Mouse (Mus musculus) C2C12 (cell line): ENCODE results near the gene Pde6g. TPM values are rescaled to one million over a fixed set of nuclear protein-coding genes. Genes with fewer than 3 reads are reported as not detected.

Experiments
- H3K27me3 ChIP-seq: one replicate; pipeline ENCODE4 v1.6.1; 2011; ENCODE audit not compliant: control insufficient read depth, insufficient read depth, insufficient read length
- H3K36me3 ChIP-seq: one replicate; pipeline ENCODE4 v1.6.1; 2011; ENCODE audit not compliant: control insufficient read depth, insufficient read depth
- H3K4me3 ChIP-seq: one replicate; pipeline ENCODE4 v1.5.1; 2011; ENCODE audit warnings: mild to moderate bottlenecking, control low read depth; ENCODE audit not compliant: poor library complexity, insufficient read depth, severe bottlenecking
- H3K79me2 ChIP-seq: one replicate; pipeline ENCODE4 v1.6.1; 2011; ENCODE audit not compliant: control insufficient read depth, insufficient read depth
- H3K79me3 ChIP-seq: one replicate; pipeline ENCODE4 v1.6.1; 2011; ENCODE audit warnings: low read depth, control low read depth
- H3ac ChIP-seq: one replicate; pipeline ENCODE3; 2011; ENCODE audit warnings: low read depth; ENCODE audit not compliant: control insufficient read depth, insufficient read length
- CEBPB ChIP-seq: IDR thresholded peaks from one replicate; pipeline ENCODE4 v1.6.1; 2011; ENCODE audit warnings: low read depth, mild to moderate bottlenecking, control low read depth, moderate library complexity
- CTCF ChIP-seq: IDR thresholded peaks from one replicate; pipeline ENCODE4 v1.5.1; 2011; ENCODE audit not compliant: control insufficient read depth, insufficient read depth, insufficient read length
- FOSL1 ChIP-seq: IDR thresholded peaks from one replicate; pipeline ENCODE4 v1.8.0; 2011; ENCODE audit warnings: mild to moderate bottlenecking, low read length; ENCODE audit not compliant: poor library complexity, insufficient read depth, severe bottlenecking
- MAX ChIP-seq: IDR thresholded peaks from one replicate; pipeline ENCODE4 v1.6.1; 2011; ENCODE audit warnings: mild to moderate bottlenecking, control low read depth
- MYOD1 ChIP-seq: IDR thresholded peaks from one replicate; pipeline ENCODE4 v1.6.1; 2011; ENCODE audit warnings: low read depth; ENCODE audit not compliant: control insufficient read depth, insufficient read length
- MYOG ChIP-seq: IDR thresholded peaks from one replicate; pipeline ENCODE4 v1.6.1; 2011; ENCODE audit not compliant: control insufficient read depth, insufficient read length; ENCODE audit errors: extremely low read depth
- USF1 ChIP-seq: IDR thresholded peaks from one replicate; pipeline ENCODE4 v1.6.1; 2011; ENCODE audit warnings: low read depth, mild to moderate bottlenecking, control low read depth, moderate library complexity
- polyA plus RNA-seq: library from polyadenylated mRNA; unstranded; fragments of >200 nt; fragmentation: generic; extraction: Trizol; gene quantifications from one replicate; pipeline ENCODE4 v1.2.1, GENCODE M21; 2012; ENCODE audit warnings: missing spikeins

The Pde6g gene
- polyA plus RNA-seq, 1 experiment, result 0.13 TPM

GRCm38 (mm10) chr11:120492024-120492877 is 39.0 kb upstream of the Pde6g start:
- TF ChIP-seq MYOG (no peak), CEBPB (no peak), MAX (no peak), MYOD1 (no peak), USF1 (peak; percentile 79), FOSL1 (no peak), CTCF (no peak)
- Histone ChIP-seq H3ac (peak overlapping the region; percentile 84), H3K79me3 (peaks cover 14% of the 10 kb centered on the region), H3K36me3 (peaks cover 65% of the 10 kb centered on the region), H3K27me3 (no peaks in the 10 kb centered on the region), H3K79me2 (peaks cover 41% of the 10 kb centered on the region), H3K4me3 (peak overlapping the region; percentile 99)

DNA sequence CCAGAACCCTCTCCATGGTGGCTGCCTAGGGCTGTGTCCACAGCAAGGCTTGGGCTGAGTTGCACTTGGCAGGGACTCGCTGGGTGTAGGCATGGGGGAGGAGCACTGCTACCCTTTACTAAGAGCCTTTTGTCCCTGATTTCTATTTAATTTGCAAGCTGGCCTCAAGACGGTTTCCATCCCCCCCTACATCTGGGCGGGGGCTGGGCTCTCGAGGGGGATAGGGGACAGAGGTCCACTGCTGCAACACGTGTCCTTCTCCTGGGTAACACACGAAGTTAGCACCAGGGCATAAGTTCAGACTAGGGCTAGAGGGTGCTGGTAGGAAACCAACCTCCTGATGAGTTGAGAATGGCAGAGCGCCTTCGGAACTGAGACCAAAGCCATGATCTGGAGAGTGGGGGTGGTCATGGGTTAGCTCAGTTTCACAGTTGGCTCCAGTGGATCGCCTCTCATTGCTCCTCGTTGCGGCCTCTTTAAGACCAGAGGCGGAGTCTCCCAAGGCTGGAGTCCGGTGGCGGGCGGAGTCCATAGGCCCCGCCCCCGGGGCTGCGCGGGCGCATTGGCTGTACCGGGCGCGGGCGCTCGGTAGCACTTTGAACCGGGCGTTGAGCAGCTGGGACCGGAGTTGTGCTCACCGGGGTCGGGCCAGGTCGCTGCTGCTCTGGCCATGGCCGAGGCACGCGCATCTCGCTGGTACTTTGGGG is 38.2 kb upstream of the Pde6g start, which contains the start of gene Slc25a10:
TSS of gene Slc25a10 (plus strand) at position 524 of the 707 bp plus-strand sequence.
- TF ChIP-seq FOSL1 (no peak), MYOG (no peak), MYOD1 (no peak), USF1 (no peak), MAX (peak; percentile 52), CEBPB (no peak), CTCF (no peak)
- Histone ChIP-seq H3ac (peak within 1 kb of the TSS; percentile 84), H3K79me2 (peaks cover 48% of the 10 kb centered on the region), H3K4me3 (peak within 1 kb of the TSS; percentile 99), H3K79me3 (peaks cover 21% of the 10 kb centered on the region), H3K27me3 (no peaks in the 10 kb centered on the region), H3K36me3 (peaks cover 65% of the 10 kb centered on the region)

GRCm38 (mm10) chr11:120490291-120491046 is 37.2 kb upstream of the Pde6g start:
- H3K4me3 ChIP-seq, result no peak overlapping the region
- no peak overlapping the region for H3ac ChIP-seq
- peaks cover 66% of the 10 kb centered on the region for H3K36me3 ChIP-seq
- H3K79me3 ChIP-seq, result peaks cover 31% of the 10 kb centered on the region
- H3K79me2 ChIP-seq, result peaks cover 58% of the 10 kb centered on the region
- H3K27me3 ChIP-seq, result no peaks in the 10 kb centered on the region
- TF ChIP-seq USF1, result no peak
- TF ChIP-seq CTCF, result no peak
- TF ChIP-seq MAX, result no peak
- TF ChIP-seq MYOG, result no peak
- TF ChIP-seq FOSL1, result no peak
- TF ChIP-seq CEBPB, result no peak
- TF ChIP-seq MYOD1, result no peak

GRCm38 (mm10) chr11:120489054-120489761 is 35.9 kb upstream of the Pde6g start:
- Histone ChIP-seq H3K79me3 (peaks cover 40% of the 10 kb centered on the region), H3K4me3 (no peak overlapping the region), H3K27me3 (no peaks in the 10 kb centered on the region), H3ac (peak overlapping the region; percentile 22), H3K36me3 (peaks cover 58% of the 10 kb centered on the region), H3K79me2 (peaks cover 66% of the 10 kb centered on the region)
- TF ChIP-seq CEBPB (no peak), CTCF (peak; percentile 73), MYOG (no peak), FOSL1 (no peak)

DNA sequence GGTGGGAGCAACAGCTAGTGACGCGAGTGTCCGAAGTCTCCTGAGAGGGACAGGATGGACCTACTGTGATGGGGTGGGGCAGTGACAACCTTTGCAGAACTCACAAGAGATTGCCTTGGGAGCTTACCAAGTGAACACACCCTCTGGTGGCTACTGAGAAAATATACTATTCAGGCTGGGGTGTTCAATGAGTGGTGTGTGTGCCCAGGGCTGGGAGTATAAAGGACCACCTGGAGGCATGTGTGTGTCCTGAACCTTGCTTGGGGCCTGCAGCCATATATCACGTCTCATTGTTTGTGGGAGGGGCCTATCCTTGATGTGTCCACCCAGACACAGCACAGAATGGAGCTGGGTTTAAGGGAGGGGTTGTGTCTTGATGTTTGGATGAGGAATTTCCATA is 35.2 kb upstream of the Pde6g start:
- Histone ChIP-seq H3K27me3 (no peaks in the 10 kb centered on the region), H3K79me3 (peaks cover 38% of the 10 kb centered on the region), H3K36me3 (peaks cover 56% of the 10 kb centered on the region), H3ac (no peak overlapping the region), H3K79me2 (peaks cover 59% of the 10 kb centered on the region), H3K4me3 (no peak overlapping the region)
- TF ChIP-seq CEBPB (no peak), FOSL1 (no peak), MAX (no peak), CTCF (no peak), MYOG (no peak), USF1 (no peak), MYOD1 (no peak)
